Mouse (Mus musculus): ENCODE measurements around the gene Il6ra. TPM values are rescaled to one million over a fixed set of nuclear protein-coding genes. Genes with fewer than 3 reads are reported as not detected.

Il6ra gene
- 1.6 and 1.8 TPM in 2 replicates for polyA plus RNA-seq (2014; fragmentation: Nextera tagmentation; extraction: Ambion mirVana)

- Histone ChIP-seq H3K4me1 (ENCODE audit: control insufficient read depth, insufficient read depth, low read length) (0 out of 2 replicates have a peak, but pooled peaks cover 5% of the 10 kb centered on the region), H3K4me2 (replicated peaks; ENCODE audit: low read depth, low read length) (peak within 1 kb of the TSS; percentile 99), H3K36me3 (ENCODE audit: control insufficient read depth, insufficient read depth, low read length) (no peaks in the 10 kb centered on the region), H3K27me3 (ENCODE audit: control insufficient read depth, insufficient read depth, low read length) (no peaks in the 10 kb centered on the region), H3K27ac (ENCODE audit: low read length) (no peak within 1 kb of the TSS), H3K9ac (replicated peaks; ENCODE audit: low read depth, low read length) (peak within 1 kb of the TSS; percentile 26), H3K9me3 (ENCODE audit: control insufficient read depth, low read depth, low read length) (no peaks in the 10 kb centered on the region), H3K4me3 (ENCODE audit: low read depth, low read length) (peak within 1 kb of the TSS; percentile 48)
- WGBS: under 1% methylated on average over 74 of the region's 75 CpGs
- ATAC-seq (ENCODE audit: insufficient number of reproducible peaks, insufficient read depth, low FRiP score, low read depth): peak; percentile 73
Observed at GRCm38 (mm10) chr3:89912543-89913391, at the start of gene Il6ra. Il6ra (minus strand) TSS chr3:89913196.

GRCm38 (mm10) chr3:89962059-89962750, 49.2 kb upstream of the Il6ra start:
- peak overlapping the region; percentile 91 for H3K4me2 ChIP-seq (replicated peaks; ENCODE audit: low read depth, low read length)
- H3K27me3 ChIP-seq (ENCODE audit: control insufficient read depth, insufficient read depth, low read length): no peaks in the 10 kb centered on the region
- WGBS: 3% methylated on average over 14 of the region's 14 CpGs
- H3K9ac ChIP-seq (replicated peaks; ENCODE audit: low read depth, low read length): peak overlapping the region; percentile 89
- H3K4me3 ChIP-seq (ENCODE audit: low read depth, low read length): peak overlapping the region; percentile 86
- H3K27ac ChIP-seq (ENCODE audit: low read length): peak overlapping the region; percentile 94
- H3K4me1 ChIP-seq (ENCODE audit: control insufficient read depth, insufficient read depth, low read length): peaks cover 33% of the 10 kb centered on the region
- peaks cover 10% of the 10 kb centered on the region; the same call in 1 of the 2 replicates for H3K36me3 ChIP-seq (ENCODE audit: control insufficient read depth, insufficient read depth, low read length)
- H3K9me3 ChIP-seq (ENCODE audit: control insufficient read depth, low read depth, low read length): no peaks in the 10 kb centered on the region
- ATAC-seq (ENCODE audit: insufficient number of reproducible peaks, insufficient read depth, low FRiP score, low read depth): no peak

- Histone ChIP-seq H3K27me3 (ENCODE audit: control insufficient read depth, insufficient read depth, low read length) (no peaks in the 10 kb centered on the region), H3K9me3 (ENCODE audit: control insufficient read depth, low read depth, low read length) (no peaks in the 10 kb centered on the region), H3K4me3 (ENCODE audit: low read depth, low read length) (peak overlapping the region; percentile 86), H3K4me1 (ENCODE audit: control insufficient read depth, insufficient read depth, low read length) (peaks cover 33% of the 10 kb centered on the region), H3K36me3 (ENCODE audit: control insufficient read depth, insufficient read depth, low read length) (peaks cover 17% of the 10 kb centered on the region), H3K4me2 (replicated peaks; ENCODE audit: low read depth, low read length) (peak overlapping the region; percentile 91), H3K27ac (ENCODE audit: low read length) (no peak overlapping the region; the same call in 1 of the 2 replicates), H3K9ac (replicated peaks; ENCODE audit: low read depth, low read length) (no peak overlapping the region)
- 42% methylated on average over 4 of the region's 4 CpGs for WGBS
- no peak for ATAC-seq (ENCODE audit: insufficient number of reproducible peaks, insufficient read depth, low FRiP score, low read depth)
Observed at GRCm38 (mm10) chr3:89961436-89961835, 48.4 kb upstream of the Il6ra start.

- WGBS: under 1% methylated on average over 30 of the region's 30 CpGs
- peak overlapping the region; percentile 91 for H3K4me2 ChIP-seq (replicated peaks; ENCODE audit: low read depth, low read length)
- peaks cover 33% of the 10 kb centered on the region for H3K4me1 ChIP-seq (ENCODE audit: control insufficient read depth, insufficient read depth, low read length)
- H3K4me3 ChIP-seq (ENCODE audit: low read depth, low read length): peak overlapping the region; percentile 86
- H3K27me3 ChIP-seq (ENCODE audit: control insufficient read depth, insufficient read depth, low read length): no peaks in the 10 kb centered on the region
- peak overlapping the region; percentile 27; the same call in 1 of the 2 replicates for H3K27ac ChIP-seq (ENCODE audit: low read length)
- peak; percentile 90 for ATAC-seq (ENCODE audit: insufficient number of reproducible peaks, insufficient read depth, low FRiP score, low read depth)
- peaks cover 27% of the 10 kb centered on the region for H3K36me3 ChIP-seq (ENCODE audit: control insufficient read depth, insufficient read depth, low read length)
- no peaks in the 10 kb centered on the region for H3K9me3 ChIP-seq (ENCODE audit: control insufficient read depth, low read depth, low read length)
- H3K9ac ChIP-seq (replicated peaks; ENCODE audit: low read depth, low read length): peak overlapping the region; percentile 48
Observed at GRCm38 (mm10) chr3:89960469-89960868, 47.5 kb upstream of the Il6ra start.

- Histone ChIP-seq H3K4me3 (ENCODE audit: low read depth, low read length) (no peak overlapping the region), H3K27me3 (ENCODE audit: control insufficient read depth, insufficient read depth, low read length) (no peaks in the 10 kb centered on the region), H3K9me3 (ENCODE audit: control insufficient read depth, low read depth, low read length) (no peaks in the 10 kb centered on the region), H3K4me1 (ENCODE audit: control insufficient read depth, insufficient read depth, low read length) (peaks cover 27% of the 10 kb centered on the region), H3K4me2 (replicated peaks; ENCODE audit: low read depth, low read length) (no peak overlapping the region), H3K27ac (ENCODE audit: low read length) (no peak overlapping the region), H3K9ac (replicated peaks; ENCODE audit: low read depth, low read length) (no peak overlapping the region), H3K36me3 (ENCODE audit: control insufficient read depth, insufficient read depth, low read length) (peaks cover 28% of the 10 kb centered on the region)
- no peak for ATAC-seq (ENCODE audit: insufficient number of reproducible peaks, insufficient read depth, low FRiP score, low read depth)
- WGBS: 79% methylated on average over 4 of the region's 4 CpGs
Observed at GRCm38 (mm10) chr3:89959435-89959834, 46.4 kb upstream of the Il6ra start.

GRCm38 (mm10) chr3:89957880-89958279, 44.9 kb upstream of the Il6ra start:
- no peak overlapping the region for H3K4me2 ChIP-seq (replicated peaks; ENCODE audit: low read depth, low read length)
- no peaks in the 10 kb centered on the region for H3K9me3 ChIP-seq (ENCODE audit: control insufficient read depth, low read depth, low read length)
- peaks cover 27% of the 10 kb centered on the region for H3K4me1 ChIP-seq (ENCODE audit: control insufficient read depth, insufficient read depth, low read length)
- peaks cover 36% of the 10 kb centered on the region for H3K36me3 ChIP-seq (ENCODE audit: control insufficient read depth, insufficient read depth, low read length)
- no peak overlapping the region for H3K9ac ChIP-seq (replicated peaks; ENCODE audit: low read depth, low read length)
- H3K27me3 ChIP-seq (ENCODE audit: control insufficient read depth, insufficient read depth, low read length): no peaks in the 10 kb centered on the region
- no peak overlapping the region for H3K27ac ChIP-seq (ENCODE audit: low read length)
- H3K4me3 ChIP-seq (ENCODE audit: low read depth, low read length): no peak overlapping the region
- 89% methylated on average over 9 of the region's 9 CpGs for WGBS
- no peak for ATAC-seq (ENCODE audit: insufficient number of reproducible peaks, insufficient read depth, low FRiP score, low read depth)

- no peak overlapping the region for H3K4me2 ChIP-seq (replicated peaks; ENCODE audit: low read depth, low read length)
- no peak overlapping the region for H3K9ac ChIP-seq (replicated peaks; ENCODE audit: low read depth, low read length)
- WGBS: 91% methylated on average over 7 of the region's 7 CpGs
- peaks cover 16% of the 10 kb centered on the region for H3K4me1 ChIP-seq (ENCODE audit: control insufficient read depth, insufficient read depth, low read length)
- ATAC-seq (ENCODE audit: insufficient number of reproducible peaks, insufficient read depth, low FRiP score, low read depth): no peak
- peaks cover 50% of the 10 kb centered on the region for H3K36me3 ChIP-seq (ENCODE audit: control insufficient read depth, insufficient read depth, low read length)
- no peak overlapping the region for H3K27ac ChIP-seq (ENCODE audit: low read length)
- no peaks in the 10 kb centered on the region for H3K27me3 ChIP-seq (ENCODE audit: control insufficient read depth, insufficient read depth, low read length)
- H3K4me3 ChIP-seq (ENCODE audit: low read depth, low read length): no peak overlapping the region
- H3K9me3 ChIP-seq (ENCODE audit: control insufficient read depth, low read depth, low read length): no peaks in the 10 kb centered on the region
Observed at GRCm38 (mm10) chr3:89956177-89956971, 43.4 kb upstream of the Il6ra start.

GRCm38 (mm10) chr3:89953420-89953819, 40.4 kb upstream of the Il6ra start:
- Histone ChIP-seq H3K4me3 (ENCODE audit: low read depth, low read length) (no peak overlapping the region), H3K4me1 (ENCODE audit: control insufficient read depth, insufficient read depth, low read length) (no peaks in the 10 kb centered on the region), H3K9me3 (ENCODE audit: control insufficient read depth, low read depth, low read length) (no peaks in the 10 kb centered on the region), H3K4me2 (replicated peaks; ENCODE audit: low read depth, low read length) (no peak overlapping the region), H3K9ac (replicated peaks; ENCODE audit: low read depth, low read length) (no peak overlapping the region), H3K27me3 (ENCODE audit: control insufficient read depth, insufficient read depth, low read length) (no peaks in the 10 kb centered on the region), H3K36me3 (ENCODE audit: control insufficient read depth, insufficient read depth, low read length) (peaks cover 74% of the 10 kb centered on the region), H3K27ac (ENCODE audit: low read length) (no peak overlapping the region)
- WGBS: 4% methylated on average over 4 of the region's 4 CpGs
- peak; percentile 26; the same call in 1 of the 2 replicates for ATAC-seq (ENCODE audit: insufficient number of reproducible peaks, insufficient read depth, low FRiP score, low read depth)
